ENCODE assay signal across 12 mouse cellular contexts in genomic region chr2:166426457-166426856, GRCm38 (mm10).
DNase-seq lines count a peak whose midpoint lies in the region; ATAC-seq lines count a peak whose summit lies in the region.
"Had no signal": no experiment of that assay in that cellular context is flagged by ENCODE, and none has a peak within 500 bp of the region (broad histone marks: within the 10 kb centered on the region; RNA-seq: fewer than 3 reads in every experiment).

No protein-coding gene starts in this region.

- H3K27me3 ChIP-seq in heart, embryonic 12.5 days (replicated peaks), result no peaks in the 10 kb centered on the region
- H3K27me3 ChIP-seq in intestine, embryonic 16.5 days (replicated peaks; ENCODE audit: control insufficient read depth, insufficient read depth, low read length), result no peaks in the 10 kb centered on the region

- H3K4me3 ChIP-seq in heart, embryonic 12.5 days, result no peak overlapping the region
- no peak overlapping the region for H3K4me3 ChIP-seq in intestine, embryonic 16.5 days (ENCODE audit: low read length)
- H3K4me3 ChIP-seq: midbrain, embryonic 15.5 days had no signal

- peaks cover 45% of the 10 kb centered on the region for H3K4me1 ChIP-seq in heart, embryonic 12.5 days (replicated peaks)
- H3K4me1 ChIP-seq in intestine, embryonic 16.5 days (ENCODE audit: control insufficient read depth, insufficient read depth, low read length), result peaks cover 15% of the 10 kb centered on the region

- peak overlapping the region; percentile 73 for H3K27ac ChIP-seq in heart, embryonic 12.5 days (ENCODE audit: poor library complexity, severe bottlenecking)
- H3K27ac ChIP-seq in intestine, embryonic 16.5 days (ENCODE audit: low read length), result peak overlapping the region; percentile 52; the same call in 1 of the 2 replicates
- H3K27ac ChIP-seq: midbrain, embryonic 15.5 days had no signal

- 35% methylated on average over 6 of the region's 6 CpGs for WGBS in heart, embryonic 12.5 days
- 48% methylated on average over 6 of the region's 6 CpGs for WGBS in intestine, embryonic 16.5 days

- H3K9me3 ChIP-seq in heart, embryonic 12.5 days (replicated peaks), result no peaks in the 10 kb centered on the region
- H3K9me3 ChIP-seq in intestine, embryonic 16.5 days (ENCODE audit: control insufficient read depth, low read length), result no peaks in the 10 kb centered on the region
- H3K9me3 ChIP-seq: midbrain, embryonic 15.5 days had no signal

- DNase-seq in heart, postnatal 4 days, result no peak
- DNase-seq in 3T3-L1 (ENCODE audit: low read depth, low spot score), result peak; percentile 39
- peak; percentile 56 for DNase-seq in embryo, embryonic 11 days
- DNase-seq in right cerebral cortex, postnatal 10 days (ENCODE audit: low spot score in 2 of 2), result no peak
- no peak for DNase-seq in kidney, adult 8-10 months
- DNase-seq: layer of hippocampus, adult 9-11 months; left cerebral cortex, postnatal 4 days; right cerebral cortex, postnatal 14 days had no signal

- 0 out of 2 replicates have a peak overlapping the region, but pooled peaks have one; percentile 38 for H3K4me2 ChIP-seq in heart, embryonic 12.5 days
- H3K4me2 ChIP-seq in intestine, embryonic 16.5 days (ENCODE audit: low read depth, low read length), result no peak overlapping the region
- H3K4me2 ChIP-seq: midbrain, embryonic 15.5 days had no signal

- no peak overlapping the region for H3K9ac ChIP-seq in heart, embryonic 12.5 days
- no peak overlapping the region for H3K9ac ChIP-seq in intestine, embryonic 16.5 days (ENCODE audit: low read depth, low read length)
- H3K9ac ChIP-seq: midbrain, embryonic 15.5 days had no signal

- no peaks in the 10 kb centered on the region for H3K36me3 ChIP-seq in heart, embryonic 12.5 days
- no peaks in the 10 kb centered on the region for H3K36me3 ChIP-seq in intestine, embryonic 16.5 days (ENCODE audit: control insufficient read depth, insufficient read depth, low read length)
- H3K36me3 ChIP-seq: midbrain, embryonic 15.5 days had no signal

- ATAC-seq in heart, embryonic 12.5 days (ENCODE audit: insufficient number of reproducible peaks, low FRiP score), result no peak
- ATAC-seq in intestine, embryonic 16.5 days, result 0 out of 2 replicates have a peak, but pooled peaks have one; percentile 27
- ATAC-seq: inflammation-experienced regulatory T-cells, adult 6 months; midbrain, embryonic 15.5 days had no signal

Comparison
In these comparisons a context has a peak if more than half of its experiments do, and no peak if none do; other contexts are left out.
1. DNase-seq: peak in 3T3-L1 (single experiment) and embryo, embryonic 11 days (single experiment); none in heart, postnatal 4 days (single experiment), right cerebral cortex, postnatal 10 days (0 of 2) and kidney, adult 8-10 months (0 of 2).